Mouse (Mus musculus) kidney, postnatal 10 days (tissue): Measurements from ENCODE around the gene F11.

Source experiments
- DNase-seq: peaks from one replicate; pipeline ENCODE4 v3.0.0; 2021; ENCODE audit warnings: mixed read lengths

Gene F11

GRCm38 (mm10) chr8:45261920-45262319, at the start of gene F11:
Gene F11, minus strand, starts transcription at chr8:45262031.
- DNase-seq = no peak

GRCm38 (mm10) chr8:45310967-45311366, 49.1 kb upstream of the F11 start:
- DNase-seq = no peak

GRCm38 (mm10) chr8:45308366-45308765, 46.5 kb upstream of the F11 start, which contains the start of gene Gm45753:
Gene Gm45753, minus strand, starts transcription at chr8:45308466.
- DNase-seq = no peak

GRCm38 (mm10) chr8:45305479-45305878, 43.6 kb upstream of the F11 start:
- no peak for DNase-seq

GRCm38 (mm10) chr8:45304354-45304753, 42.5 kb upstream of the F11 start:
- DNase-seq = no peak

- DNase-seq = no peak
Observed at GRCm38 (mm10) chr8:45302390-45302789, 40.6 kb upstream of the F11 start.

GRCm38 (mm10) chr8:45295276-45295675, 33.4 kb upstream of the F11 start:
- no peak for DNase-seq

- DNase-seq = no peak
Observed at GRCm38 (mm10) chr8:45294687-45295086, 32.9 kb upstream of the F11 start, which contains the start of gene Klkb1. Gene Klkb1, minus strand, starts transcription at chr8:45294859.

GRCm38 (mm10) chr8:45291790-45292189, 30.0 kb upstream of the F11 start:
- DNase-seq = no peak

- no peak for DNase-seq
Observed at GRCm38 (mm10) chr8:45281630-45282029, 19.8 kb upstream of the F11 start.

GRCm38 (mm10) chr8:45277453-45277852, 15.6 kb upstream of the F11 start:
- DNase-seq = no peak

- no peak for DNase-seq
Observed at GRCm38 (mm10) chr8:45274317-45274716, 12.5 kb upstream of the F11 start.

GRCm38 (mm10) chr8:45269056-45269455, 7.2 kb upstream of the F11 start:
- no peak for DNase-seq

GRCm38 (mm10) chr8:45268485-45268884, 6.7 kb upstream of the F11 start:
- DNase-seq = no peak

- DNase-seq = peak; percentile 24
Observed at GRCm38 (mm10) chr8:45267611-45268391, 6.0 kb upstream of the F11 start.

- no peak for DNase-seq
Observed at GRCm38 (mm10) chr8:45266993-45267392, 5.2 kb upstream of the F11 start.

GRCm38 (mm10) chr8:45264918-45265317, 3.1 kb upstream of the F11 start:
- DNase-seq = no peak

GRCm38 (mm10) chr8:45262851-45263250, 1.0 kb upstream of the F11 start:
- no peak for DNase-seq

- DNase-seq = no peak
Observed at GRCm38 (mm10) chr8:45258421-45258820, 3.4 kb downstream of the F11 start.

GRCm38 (mm10) chr8:45255040-45255439, 6.8 kb downstream of the F11 start:
- DNase-seq = no peak

GRCm38 (mm10) chr8:45254194-45254842, 7.5 kb downstream of the F11 start:
- DNase-seq = no peak

- DNase-seq = no peak
Observed at GRCm38 (mm10) chr8:45253586-45253985, 8.2 kb downstream of the F11 start.

GRCm38 (mm10) chr8:45253111-45253510, 8.7 kb downstream of the F11 start:
- no peak for DNase-seq

- no peak for DNase-seq
Observed at GRCm38 (mm10) chr8:45246307-45246706, 15.5 kb downstream of the F11 start.
